Mouse (Mus musculus): ENCODE data around the gene Gm21987.

Gene Gm21987

GRCm38 (mm10) chr16:38370633-38371374 lies 24.0 kb downstream of the Gm21987 start:
- DNase-seq (ENCODE audit: low read depth, low spot score): no peak

GRCm38 (mm10) chr16:38371705-38372296 lies 25.0 kb downstream of the Gm21987 start:
- DNase-seq (ENCODE audit: low read depth, low spot score): no peak

- DNase-seq (ENCODE audit: low read depth, low spot score): no peak
Observed at GRCm38 (mm10) chr16:38372876-38373275, 26.0 kb downstream of the Gm21987 start.

GRCm38 (mm10) chr16:38373439-38373838 lies 26.6 kb downstream of the Gm21987 start:
- no peak for DNase-seq (ENCODE audit: low read depth, low spot score)

- no peak for DNase-seq (ENCODE audit: low read depth, low spot score)
Observed at GRCm38 (mm10) chr16:38373941-38374340, 27.1 kb downstream of the Gm21987 start.

GRCm38 (mm10) chr16:38374379-38375140 lies 27.7 kb downstream of the Gm21987 start:
- no peak for DNase-seq (ENCODE audit: low read depth, low spot score)

- DNase-seq (ENCODE audit: low read depth, low spot score): no peak
Observed at GRCm38 (mm10) chr16:38375182-38375581, 28.3 kb downstream of the Gm21987 start.

- DNase-seq (ENCODE audit: low read depth, low spot score): no peak
Observed at GRCm38 (mm10) chr16:38376163-38376840, 29.5 kb downstream of the Gm21987 start.

GRCm38 (mm10) chr16:38376841-38377249 lies 30.0 kb downstream of the Gm21987 start:
- no peak for DNase-seq (ENCODE audit: low read depth, low spot score)

- DNase-seq (ENCODE audit: low read depth, low spot score): no peak
Observed at GRCm38 (mm10) chr16:38377546-38377945, 30.7 kb downstream of the Gm21987 start.

GRCm38 (mm10) chr16:38378591-38378990 lies 31.8 kb downstream of the Gm21987 start:
- no peak for DNase-seq (ENCODE audit: low read depth, low spot score)

GRCm38 (mm10) chr16:38379088-38379487 lies 32.2 kb downstream of the Gm21987 start:
- DNase-seq (ENCODE audit: low read depth, low spot score): no peak

GRCm38 (mm10) chr16:38379493-38379892 lies 32.7 kb downstream of the Gm21987 start:
- no peak for DNase-seq (ENCODE audit: low read depth, low spot score)

- no peak for DNase-seq (ENCODE audit: low read depth, low spot score)
Observed at GRCm38 (mm10) chr16:38379926-38380325, 33.1 kb downstream of the Gm21987 start.

GRCm38 (mm10) chr16:38383683-38384082 lies 36.8 kb downstream of the Gm21987 start:
- DNase-seq (ENCODE audit: low read depth, low spot score): no peak

- no peak for DNase-seq (ENCODE audit: low read depth, low spot score)
Observed at GRCm38 (mm10) chr16:38385184-38385634, 38.4 kb downstream of the Gm21987 start.

GRCm38 (mm10) chr16:38385700-38386099 lies 38.9 kb downstream of the Gm21987 start:
- no peak for DNase-seq (ENCODE audit: low read depth, low spot score)

- no peak for DNase-seq (ENCODE audit: low read depth, low spot score)
Observed at GRCm38 (mm10) chr16:38387389-38387788, 40.5 kb downstream of the Gm21987 start.

GRCm38 (mm10) chr16:38388757-38389156 lies 41.9 kb downstream of the Gm21987 start:
- no peak for DNase-seq (ENCODE audit: low read depth, low spot score)

- no peak for DNase-seq (ENCODE audit: low read depth, low spot score)
Observed at GRCm38 (mm10) chr16:38389284-38389893, 42.5 kb downstream of the Gm21987 start.

GRCm38 (mm10) chr16:38390322-38390721 lies 43.5 kb downstream of the Gm21987 start:
- DNase-seq (ENCODE audit: low read depth, low spot score): no peak
